Mouse (Mus musculus): Measurements from ENCODE around the gene Espn. TPM values are rescaled to one million over a fixed set of nuclear protein-coding genes. Genes with fewer than 3 reads are reported as not detected.

Espn gene
- total RNA-seq, 2 experiments from 2014 or later = 1.4 to 2.0 TPM

GRCm38 (mm10) chr4:152178916-152179705 lies 26.9 kb upstream of the Espn start:
- DNase-seq (ENCODE audit: low spot score in 2 of 2) = no peak
- intact Hi-C loops (cut with DNase I) = loop anchor here (5.0 kb wide), 1 partner anchor 303 kb away; no protein-coding TSS in a partner anchor

GRCm38 (mm10) chr4:152178344-152178864 lies 26.2 kb upstream of the Espn start:
- DNase-seq (ENCODE audit: low spot score in 2 of 2) = peak; percentile 44 to 59
- intact Hi-C loops (cut with DNase I) = loop anchor here (5.0 kb wide), 1 partner anchor 304 kb away; no protein-coding TSS in a partner anchor

- intact Hi-C loops (cut with DNase I) = loop anchor here (5.0 kb wide), 1 partner anchor 305 kb away; no protein-coding TSS in a partner anchor
- DNase-seq (ENCODE audit: low spot score in 2 of 2) = peak; percentile 88 to 92
These were observed 25.6 kb upstream of the Espn start, which contains the start of gene Acot7 for GRCm38 (mm10) chr4:152177537-152178343. TSS of gene Acot7 (plus strand) at chr4:152178134.

- no peak for DNase-seq (ENCODE audit: low spot score in 2 of 2)
- intact Hi-C loops (cut with DNase I) = loop anchor here (5.0 kb wide), 1 partner anchor 305 kb away; no protein-coding TSS in a partner anchor
These were observed 25.0 kb upstream of the Espn start for GRCm38 (mm10) chr4:152177174-152177536.

GRCm38 (mm10) chr4:152176638-152177037 lies 24.5 kb upstream of the Espn start:
- DNase-seq (ENCODE audit: low spot score in 2 of 2) = no peak
- intact Hi-C loops (cut with DNase I) = loop anchor here (5.0 kb wide), 1 partner anchor 306 kb away; no protein-coding TSS in a partner anchor

- DNase-seq (ENCODE audit: low spot score in 2 of 2) = no peak
- intact Hi-C loops (cut with DNase I) = loop anchor here (2.0 kb wide), 4 partner anchors 39 to 317 kb away; no protein-coding TSS in a partner anchor
These were observed 21.8 kb upstream of the Espn start for GRCm38 (mm10) chr4:152173956-152174355.

- intact Hi-C loops (cut with DNase I) = loop anchor here (2.0 kb wide), 3 partner anchors 40 to 262 kb away; no protein-coding TSS in a partner anchor
- peak; percentile 72 to 79 for DNase-seq (ENCODE audit: low spot score in 2 of 2)
These were observed 20.9 kb upstream of the Espn start for GRCm38 (mm10) chr4:152173041-152173440.

GRCm38 (mm10) chr4:152171543-152171942 lies 19.4 kb upstream of the Espn start:
- intact Hi-C loops (cut with DNase I) = no loop called here
- no peak for DNase-seq (ENCODE audit: low spot score in 2 of 2)

- intact Hi-C loops (cut with DNase I) = no loop called here
These were observed 18.1 kb upstream of the Espn start for GRCm38 (mm10) chr4:152170286-152170685.

GRCm38 (mm10) chr4:152169103-152169502 lies 16.9 kb upstream of the Espn start:
- no peak for DNase-seq (ENCODE audit: low spot score in 2 of 2)
- intact Hi-C loops (cut with DNase I) = no loop called here

More at GRCm38 (mm10) chr4:152170286-152170685, 18.1 kb upstream of the Espn start:
- DNase-seq (ENCODE audit: low spot score in 2 of 2) = no peak

GRCm38 (mm10) chr4:152168052-152168451 lies 15.9 kb upstream of the Espn start:
- DNase-seq (ENCODE audit: low spot score in 2 of 2) = no peak
- intact Hi-C loops (cut with DNase I) = no loop called here

- intact Hi-C loops (cut with DNase I) = no loop called here
- DNase-seq (ENCODE audit: low spot score in 2 of 2) = no peak
These were observed 13.1 kb upstream of the Espn start for GRCm38 (mm10) chr4:152165036-152165931.

- intact Hi-C loops (cut with DNase I) = no loop called here
- no peak for DNase-seq (ENCODE audit: low spot score in 2 of 2)
These were observed 10.6 kb upstream of the Espn start for GRCm38 (mm10) chr4:152162748-152163147.

GRCm38 (mm10) chr4:152161601-152162000 lies 9.4 kb upstream of the Espn start:
- DNase-seq (ENCODE audit: low spot score in 2 of 2) = no peak
- intact Hi-C loops (cut with DNase I) = no loop called here

GRCm38 (mm10) chr4:152160748-152161147 lies 8.6 kb upstream of the Espn start:
- no peak for DNase-seq (ENCODE audit: low spot score in 2 of 2)
- intact Hi-C loops (cut with DNase I) = no loop called here

GRCm38 (mm10) chr4:152159285-152159678 lies 7.1 kb upstream of the Espn start:
- intact Hi-C loops (cut with DNase I) = no loop called here
- no peak for DNase-seq (ENCODE audit: low spot score in 2 of 2)

- no peak for DNase-seq (ENCODE audit: low spot score in 2 of 2)
- intact Hi-C loops (cut with DNase I) = no loop called here
These were observed 6.6 kb upstream of the Espn start, which contains the start of gene Hes2 for GRCm38 (mm10) chr4:152158585-152159284. TSS of gene Hes2 (plus strand) at chr4:152158867.

All from left cerebral cortex, postnatal 36 days (tissue).